27 mouse cellular contexts compared by ENCODE assay signal in the genomic region with DNA sequence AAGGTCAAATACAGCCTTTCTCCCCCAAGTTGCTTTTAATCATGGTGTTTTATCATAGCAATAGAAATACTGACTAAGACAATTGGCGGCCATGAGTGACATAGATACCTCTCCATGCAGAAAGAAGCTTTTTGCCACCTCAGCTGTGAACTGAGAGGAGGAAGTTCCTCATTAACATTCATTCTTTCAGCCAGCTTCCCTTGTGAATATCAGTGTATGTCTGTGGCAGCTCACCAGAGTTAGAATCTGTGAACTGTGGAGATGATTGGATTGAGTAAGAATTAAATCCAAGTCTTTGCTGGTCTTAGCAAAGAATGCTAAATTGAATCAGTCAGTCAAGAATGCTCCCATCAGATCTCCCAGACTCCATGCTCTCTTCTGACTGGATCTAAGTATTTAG.
"Had no signal": no experiment of that assay in that cellular context is flagged by ENCODE, and none has a peak within 500 bp of the region (broad histone marks: within the 10 kb centered on the region; RNA-seq: fewer than 3 reads in every experiment).

No protein-coding gene starts in this region.

- ATAC-seq: hindbrain, embryonic 16.5 days; inflammation-experienced regulatory T-cells, adult 6 months; intestine, embryonic 16.5 days; liver, embryonic 12.5 days had no signal

- H3K27me3 ChIP-seq: heart, embryonic 12.5 days; hindbrain, embryonic 12.5 days; kidney, embryonic 15.5 days; limb, embryonic 13.5 days; limb, embryonic 15.5 days; liver, embryonic 12.5 days had no signal

- H3K27ac ChIP-seq: heart, embryonic 10.5 days; hindbrain, embryonic 10.5 days; hindbrain, embryonic 12.5 days; hindbrain, embryonic 14.5 days; kidney, embryonic 15.5 days; kidney, postnatal 0 days; limb, embryonic 13.5 days; limb, embryonic 15.5 days; liver, embryonic 12.5 days; liver, embryonic 14.5 days had no signal

- H3K4me1 ChIP-seq: heart, embryonic 10.5 days; heart, embryonic 12.5 days; hindbrain, embryonic 10.5 days; hindbrain, embryonic 12.5 days; kidney, embryonic 15.5 days; limb, embryonic 13.5 days; limb, embryonic 15.5 days; liver, embryonic 12.5 days had no signal

- DNase-seq: gastrocnemius, postnatal 14 days; gastrocnemius, postnatal 36 days; heart, adult 18-20 months; heart, postnatal 10 days; heart, postnatal 4 days; kidney, adult 11 months; kidney, adult 2 months; kidney, adult 9 months; kidney, postnatal 14 days; kidney, postnatal 36 days; layer of hippocampus, adult 9-11 months; layer of hippocampus, postnatal 36 days; left cerebral cortex, postnatal 4 days had no signal

- H3K4me3 ChIP-seq: heart, embryonic 10.5 days; heart, embryonic 12.5 days; hindbrain, embryonic 10.5 days; hindbrain, embryonic 12.5 days; kidney, embryonic 15.5 days; limb, embryonic 13.5 days; limb, embryonic 15.5 days; liver, embryonic 12.5 days had no signal

- H3K36me3 ChIP-seq: heart, embryonic 10.5 days; heart, embryonic 12.5 days; hindbrain, embryonic 10.5 days; hindbrain, embryonic 12.5 days; kidney, embryonic 15.5 days; limb, embryonic 13.5 days; limb, embryonic 15.5 days; liver, embryonic 12.5 days had no signal

- H3K9ac ChIP-seq: heart, embryonic 12.5 days; hindbrain, embryonic 12.5 days; hindbrain, embryonic 14.5 days; kidney, embryonic 15.5 days; limb, embryonic 13.5 days; limb, embryonic 15.5 days; liver, embryonic 12.5 days; liver, embryonic 14.5 days had no signal

- H3K4me2 ChIP-seq: heart, embryonic 12.5 days; hindbrain, embryonic 12.5 days; hindbrain, embryonic 14.5 days; kidney, embryonic 15.5 days; limb, embryonic 13.5 days; limb, embryonic 15.5 days; liver, embryonic 12.5 days had no signal

- H3K9me3 ChIP-seq: heart, embryonic 10.5 days; hindbrain, embryonic 10.5 days; hindbrain, embryonic 12.5 days; kidney, embryonic 15.5 days; limb, embryonic 13.5 days; limb, embryonic 15.5 days; liver, embryonic 12.5 days had no signal
